Mouse (Mus musculus): ENCODE results near the gene Lysmd1. TPM values are rescaled to one million over a fixed set of nuclear protein-coding genes. Genes with fewer than 3 reads are reported as not detected.

Lysmd1 gene
- total and polyA plus RNA-seq, 2 experiments = 6.1 to 7.0 TPM

DNA sequence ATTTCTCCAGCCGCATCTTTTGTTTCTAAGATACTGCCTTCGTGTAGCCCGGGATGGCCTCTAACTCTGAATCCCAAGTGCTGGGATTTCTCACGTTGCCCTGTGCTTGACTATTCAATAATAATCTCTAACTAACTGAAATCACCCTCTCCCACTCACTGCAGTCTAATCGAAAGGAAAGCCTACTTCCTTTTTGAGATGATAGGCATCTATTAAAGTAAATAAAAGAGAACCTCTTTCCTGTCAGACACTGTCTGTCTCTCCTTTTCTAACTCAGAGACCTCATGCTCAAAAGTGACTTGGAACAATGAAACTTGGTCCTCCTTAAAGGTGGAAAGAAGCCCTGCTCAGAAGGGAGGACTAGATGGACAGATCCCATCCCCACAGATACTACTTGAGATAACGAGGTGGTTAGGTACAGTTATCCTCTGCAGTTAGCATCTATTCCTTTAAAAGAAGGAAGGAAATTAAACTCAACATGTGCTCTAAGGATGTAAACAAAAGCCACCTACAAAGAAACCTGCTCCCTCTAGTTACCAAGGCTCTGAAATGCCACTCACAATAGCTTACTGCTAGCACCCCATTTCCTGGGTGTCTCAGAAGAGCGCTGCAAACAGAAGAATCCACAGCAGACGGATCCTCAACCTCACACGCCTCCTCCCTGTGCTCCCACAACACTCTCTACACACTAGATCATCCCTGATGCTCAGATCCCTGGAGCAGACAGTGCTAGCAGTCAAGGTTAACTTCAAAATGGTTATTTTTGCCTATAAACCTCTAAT is 51.1 kb downstream of the Lysmd1 start:
- H3K36me3 ChIP-seq (ENCODE audit: control insufficient read depth, insufficient read depth, low read length) = peaks cover 25% of the 10 kb centered on the region
- no peaks in the 10 kb centered on the region for H3K4me1 ChIP-seq (ENCODE audit: control insufficient read depth, insufficient read depth, low read length)
- H3K4me3 ChIP-seq (ENCODE audit: insufficient read depth, low read depth, low read length) = no peak overlapping the region
- H3K9ac ChIP-seq (ENCODE audit: low read depth, low read length) = no peak overlapping the region
- H3K79me2 ChIP-seq (ENCODE audit: control insufficient read depth, insufficient read depth, low read length) = no peaks in the 10 kb centered on the region
- TF ChIP-seq CTCF (IDR thresholded peaks at IDR 0.05; ENCODE audit: low read depth, low read length) (no peak), POLR2A (IDR thresholded peaks at IDR 0.05; ENCODE audit: extremely low read depth, insufficient read depth, low read length) (no peak)
- H3K27me3 ChIP-seq (ENCODE audit: control insufficient read depth, insufficient read depth, low read length) = no peaks in the 10 kb centered on the region
- WGBS = 85% methylated on average over 9 of the region's 9 CpGs
- no peak overlapping the region for H3K27ac ChIP-seq (replicated peaks; ENCODE audit: insufficient read depth, low read depth, low read length)
- no peak for DNase-seq (ENCODE audit: extremely low read depth, low read depth, low spot score)

- Histone ChIP-seq H3K4me1 (ENCODE audit: control insufficient read depth, insufficient read depth, low read length) (no peaks in the 10 kb centered on the region), H3K4me3 (ENCODE audit: insufficient read depth, low read depth, low read length) (no peak overlapping the region), H3K36me3 (ENCODE audit: control insufficient read depth, insufficient read depth, low read length) (peaks cover 25% of the 10 kb centered on the region), H3K9ac (ENCODE audit: low read depth, low read length) (no peak overlapping the region), H3K27me3 (ENCODE audit: control insufficient read depth, insufficient read depth, low read length) (no peaks in the 10 kb centered on the region), H3K27ac (replicated peaks; ENCODE audit: insufficient read depth, low read depth, low read length) (no peak overlapping the region), H3K79me2 (ENCODE audit: control insufficient read depth, insufficient read depth, low read length) (no peaks in the 10 kb centered on the region)
- DNase-seq (ENCODE audit: extremely low read depth, low read depth, low spot score) = no peak
- TF ChIP-seq CTCF (IDR thresholded peaks at IDR 0.05; ENCODE audit: low read depth, low read length) (no peak), POLR2A (IDR thresholded peaks at IDR 0.05; ENCODE audit: extremely low read depth, insufficient read depth, low read length) (no peak)
- 97% methylated on average over 2 of the region's 2 CpGs for WGBS
These were observed 52.2 kb downstream of the Lysmd1 start for GRCm38 (mm10) chr3:95186100-95186499.

GRCm38 (mm10) chr3:95186888-95187287 is 53.0 kb downstream of the Lysmd1 start:
- peaks cover 25% of the 10 kb centered on the region for H3K36me3 ChIP-seq (ENCODE audit: control insufficient read depth, insufficient read depth, low read length)
- no peak overlapping the region for H3K27ac ChIP-seq (replicated peaks; ENCODE audit: insufficient read depth, low read depth, low read length)
- TF ChIP-seq CTCF (IDR thresholded peaks at IDR 0.05; ENCODE audit: low read depth, low read length) = no peak
- no peak for TF ChIP-seq POLR2A (IDR thresholded peaks at IDR 0.05; ENCODE audit: extremely low read depth, insufficient read depth, low read length)
- H3K4me1 ChIP-seq (ENCODE audit: control insufficient read depth, insufficient read depth, low read length) = no peaks in the 10 kb centered on the region
- no peak overlapping the region for H3K9ac ChIP-seq (ENCODE audit: low read depth, low read length)
- DNase-seq (ENCODE audit: extremely low read depth, low read depth, low spot score) = no peak
- H3K79me2 ChIP-seq (ENCODE audit: control insufficient read depth, insufficient read depth, low read length) = no peaks in the 10 kb centered on the region
- H3K4me3 ChIP-seq (ENCODE audit: insufficient read depth, low read depth, low read length) = no peak overlapping the region
- WGBS = 95% methylated on average over 6 of the region's 6 CpGs
- H3K27me3 ChIP-seq (ENCODE audit: control insufficient read depth, insufficient read depth, low read length) = no peaks in the 10 kb centered on the region

Other genes with a start within 250 kb of the Lysmd1 start
- gene Psmb4, start 247.1 kb upstream of the Lysmd1 start, total RNA-seq (2014; rRNA removed) = 246 and 264 TPM in 2 replicates
- 266 and 271 TPM in 2 replicates for gene Psmb4, start 247.1 kb upstream of the Lysmd1 start, polyA plus RNA-seq (2012; rRNA removed)
- gene Selenbp1, start 201.0 kb upstream of the Lysmd1 start, total RNA-seq (2014; rRNA removed) = 631 and 642 TPM in 2 replicates
- 641 and 744 TPM in 2 replicates for gene Selenbp1, start 201.0 kb upstream of the Lysmd1 start, polyA plus RNA-seq (2012; rRNA removed)
- gene Rfx5, start 180.0 kb upstream of the Lysmd1 start, total RNA-seq (2014; rRNA removed) = 6.4 and 7.0 TPM in 2 replicates
- gene Rfx5, start 180.0 kb upstream of the Lysmd1 start, polyA plus RNA-seq (2012; rRNA removed) = 6.0 and 7.1 TPM in 2 replicates
- gene Pi4kb, start 159.4 kb upstream of the Lysmd1 start, total RNA-seq (2014; rRNA removed) = 26.5 and 30.8 TPM in 2 replicates
- 25.3 and 26.0 TPM in 2 replicates for gene Pi4kb, start 159.4 kb upstream of the Lysmd1 start, polyA plus RNA-seq (2012; rRNA removed)
- gene Zfp687, start 118.6 kb upstream of the Lysmd1 start, total RNA-seq (2014; rRNA removed) = 2.1 and 3.2 TPM in 2 replicates
- gene Zfp687, start 118.6 kb upstream of the Lysmd1 start, polyA plus RNA-seq (2012; rRNA removed) = 6.8 and 8.8 TPM in 2 replicates
- gene Psmd4, start 91.5 kb upstream of the Lysmd1 start, total RNA-seq (2014; rRNA removed) = 140 and 156 TPM in 2 replicates
- 132 and 134 TPM in 2 replicates for gene Psmd4, start 91.5 kb upstream of the Lysmd1 start, polyA plus RNA-seq (2012; rRNA removed)
- gene Pip5k1a, start 27.2 kb upstream of the Lysmd1 start, total RNA-seq (2014; rRNA removed) = 4.5 and 5.6 TPM in 2 replicates
- 5.2 and 6.7 TPM in 2 replicates for gene Pip5k1a, start 27.2 kb upstream of the Lysmd1 start, polyA plus RNA-seq (2012; rRNA removed)
- 9.9 and 12.7 TPM in 2 replicates for gene Vps72, start 23.1 kb upstream of the Lysmd1 start, total RNA-seq (2014; rRNA removed)
- gene Vps72, start 23.1 kb upstream of the Lysmd1 start, polyA plus RNA-seq (2012; rRNA removed) = 25.1 and 27.4 TPM in 2 replicates
- gene Tmod4, start 9.6 kb upstream of the Lysmd1 start, total RNA-seq (2014; rRNA removed) = 0.65 TPM in 1 of 2 replicates, not detected in the other
- 0.25 TPM in 1 of 2 replicates, not detected in the other for gene Tmod4, start 9.6 kb upstream of the Lysmd1 start, polyA plus RNA-seq (2012; rRNA removed)
- 12.6 and 13.3 TPM in 2 replicates for gene Scnm1, start 77 bp upstream of the Lysmd1 start, total RNA-seq (2014; rRNA removed)
- gene Scnm1, start 77 bp upstream of the Lysmd1 start, polyA plus RNA-seq (2012; rRNA removed) = 15.2 and 17.7 TPM in 2 replicates
- gene Tnfaip8l2, start 8.3 kb downstream of the Lysmd1 start, total RNA-seq (2014; rRNA removed) = 2.3 and 2.8 TPM in 2 replicates
- 2.7 and 4.0 TPM in 2 replicates for gene Tnfaip8l2, start 8.3 kb downstream of the Lysmd1 start, polyA plus RNA-seq (2012; rRNA removed)
- 0.65 and 1.1 TPM in 2 replicates for gene Sema6c, start 26.4 kb downstream of the Lysmd1 start, total RNA-seq (2014; rRNA removed)
- gene Sema6c, start 26.4 kb downstream of the Lysmd1 start, polyA plus RNA-seq (2012; rRNA removed) = 2.1 and 2.9 TPM in 2 replicates
- 13.7 and 17.6 TPM in 2 replicates for gene Gabpb2, start 83.8 kb downstream of the Lysmd1 start, total RNA-seq (2014; rRNA removed)
- gene Gabpb2, start 83.8 kb downstream of the Lysmd1 start, polyA plus RNA-seq (2012; rRNA removed) = 4.4 and 6.1 TPM in 2 replicates
- gene Cdc42se1, start 94.6 kb downstream of the Lysmd1 start, total RNA-seq (2014; rRNA removed) = 8.9 and 12.3 TPM in 2 replicates
- gene Cdc42se1, start 94.6 kb downstream of the Lysmd1 start, polyA plus RNA-seq (2012; rRNA removed) = 12.4 and 13.1 TPM in 2 replicates
- 0.81 and 0.83 TPM in 2 replicates for gene Mllt11, start 98.1 kb downstream of the Lysmd1 start, total RNA-seq (2014; rRNA removed)
- 0.81 and 1.4 TPM in 2 replicates for gene Mllt11, start 98.1 kb downstream of the Lysmd1 start, polyA plus RNA-seq (2012; rRNA removed)
- gene Gm128, start 107.5 kb downstream of the Lysmd1 start, total RNA-seq (2014; rRNA removed) = 0.09 TPM in 1 of 2 replicates, not detected in the other
- 0.06 TPM in 1 of 2 replicates, not detected in the other for gene Gm128, start 107.5 kb downstream of the Lysmd1 start, polyA plus RNA-seq (2012; rRNA removed)
- gene Bnipl, start 117.1 kb downstream of the Lysmd1 start, total RNA-seq (2014; rRNA removed) = 0.07 TPM in 1 of 2 replicates, not detected in the other
- 0.16 TPM in 1 of 2 replicates, not detected in the other for gene Bnipl, start 117.1 kb downstream of the Lysmd1 start, polyA plus RNA-seq (2012; rRNA removed)
- 56.6 and 63.6 TPM in 2 replicates for gene Mindy1, start 147.3 kb downstream of the Lysmd1 start, total RNA-seq (2014; rRNA removed)
- 122 and 137 TPM in 2 replicates for gene Mindy1, start 147.3 kb downstream of the Lysmd1 start, polyA plus RNA-seq (2012; rRNA removed)
- gene Prune1, start 148.0 kb downstream of the Lysmd1 start, total RNA-seq (2014; rRNA removed) = 7.6 and 7.8 TPM in 2 replicates
- gene Prune1, start 148.0 kb downstream of the Lysmd1 start, polyA plus RNA-seq (2012; rRNA removed) = 11.3 and 12.8 TPM in 2 replicates
- gene Anxa9, start 173.1 kb downstream of the Lysmd1 start, total RNA-seq (2014; rRNA removed) = 0.54 and 0.55 TPM in 2 replicates
- 0.47 and 0.91 TPM in 2 replicates for gene Anxa9, start 173.1 kb downstream of the Lysmd1 start, polyA plus RNA-seq (2012; rRNA removed)
- 283 and 284 TPM in 2 replicates for gene Cers2, start 180.7 kb downstream of the Lysmd1 start, total RNA-seq (2014; rRNA removed)
- gene Cers2, start 180.7 kb downstream of the Lysmd1 start, polyA plus RNA-seq (2012; rRNA removed) = 266 and 271 TPM in 2 replicates
- gene Setdb1, start 223.1 kb downstream of the Lysmd1 start, total RNA-seq (2014; rRNA removed) = 13.3 and 15.7 TPM in 2 replicates
- gene Setdb1, start 223.1 kb downstream of the Lysmd1 start, polyA plus RNA-seq (2012; rRNA removed) = 6.3 and 8.6 TPM in 2 replicates